ENCODE assay signal across 27 mouse cellular contexts in genomic region chr10:46320328-46321038, GRCm38 (mm10).
A peak's percentile ranks its signal among the peaks of the same experiment; 100 is the strongest.
DNase-seq lines count a peak whose midpoint lies in the region; ATAC-seq and TF ChIP-seq lines count a peak whose summit lies in the region.
"Had no signal": no experiment of that assay in that cellular context is flagged by ENCODE, and none has a peak within 500 bp of the region (broad histone marks: within the 10 kb centered on the region; RNA-seq: fewer than 3 reads in every experiment).

No protein-coding gene starts in this region.

- H3K79me2 ChIP-seq in CH12.LX (replicated peaks; ENCODE audit: control insufficient read depth, extremely low read depth, insufficient read depth, poor library complexity, severe bottlenecking): no peaks in the 10 kb centered on the region

- no peak for TF ChIP-seq POLR2A in CH12.LX (IDR thresholded peaks at IDR 0.05; ENCODE audit: low read depth, low read length)

- H3K9ac ChIP-seq in CH12.LX (ENCODE audit: insufficient read depth, low read depth): no peak overlapping the region
- H3K9ac ChIP-seq in liver, embryonic 13.5 days: no peak overlapping the region
- no peak overlapping the region for H3K9ac ChIP-seq in liver, embryonic 16.5 days (ENCODE audit: low read depth, low read length)
- no peak overlapping the region for H3K9ac ChIP-seq in forebrain, embryonic 11.5 days (ENCODE audit: low read length)
- H3K9ac ChIP-seq: embryonic facial prominence, embryonic 13.5 days; forebrain, embryonic 13.5 days; heart, embryonic 12.5 days; heart, embryonic 15.5 days; hindbrain, embryonic 13.5 days had no signal

- no peak for TF ChIP-seq EP300 in CH12.LX (IDR thresholded peaks at IDR 0.05; ENCODE audit: low read length)

- DNase-seq in adrenal gland, adult 2 months: peak; percentile 1
- DNase-seq in adrenal gland, postnatal 25 days: no peak
- no peak for DNase-seq in CH12.LX (ENCODE audit: extremely low read depth)
- DNase-seq in liver, embryonic 13.5 days: no peak
- no peak for DNase-seq in limb, embryonic 10.5 days (ENCODE audit: low spot score)
- DNase-seq in forebrain, embryonic 11.5 days (ENCODE audit: low spot score): no peak
- DNase-seq: adrenal gland, postnatal 10 days; cerebellum, adult 11 months; cerebellum, adult 2 months; cerebellum, adult 9-11 months; cerebellum, postnatal 25 days; gastrocnemius, postnatal 10 days; gastrocnemius, postnatal 36 days; heart, postnatal 10 days; heart, postnatal 36 days had no signal

- H3K4me3 ChIP-seq in CH12.LX (replicated peaks in 1 of 3; ENCODE audit: low read depth in 2 of 3, low read length in 2 of 3, poor library complexity in 1 of 3): no peak overlapping the region
- no peak overlapping the region for H3K4me3 ChIP-seq in liver, embryonic 13.5 days (replicated peaks)
- no peak overlapping the region for H3K4me3 ChIP-seq in liver, embryonic 16.5 days (ENCODE audit: low read depth, low read length)
- H3K4me3 ChIP-seq in limb, embryonic 10.5 days: no peak overlapping the region
- no peak overlapping the region for H3K4me3 ChIP-seq in forebrain, embryonic 11.5 days (ENCODE audit: low read depth, low read length)
- H3K4me3 ChIP-seq: embryonic facial prominence, embryonic 10.5 days; embryonic facial prominence, embryonic 13.5 days; erythroblast, embryonic 14.5 days; forebrain, embryonic 13.5 days; heart, embryonic 12.5 days; heart, embryonic 15.5 days; hindbrain, embryonic 10.5 days; hindbrain, embryonic 13.5 days had no signal

- no peaks in the 10 kb centered on the region for H3K36me3 ChIP-seq in CH12.LX (replicated peaks in 1 of 2; ENCODE audit: control insufficient read depth in 1 of 2, insufficient read depth in 1 of 2, low read length in 1 of 2)
- H3K36me3 ChIP-seq in liver, embryonic 13.5 days: no peaks in the 10 kb centered on the region
- H3K36me3 ChIP-seq in liver, embryonic 16.5 days (ENCODE audit: control insufficient read depth, insufficient read depth): no peaks in the 10 kb centered on the region
- H3K36me3 ChIP-seq in limb, embryonic 10.5 days: no peaks in the 10 kb centered on the region
- H3K36me3 ChIP-seq in forebrain, embryonic 11.5 days (ENCODE audit: control insufficient read depth, insufficient read depth, low read length): no peaks in the 10 kb centered on the region
- H3K36me3 ChIP-seq: embryonic facial prominence, embryonic 10.5 days; embryonic facial prominence, embryonic 13.5 days; heart, embryonic 12.5 days; heart, embryonic 15.5 days; hindbrain, embryonic 10.5 days; hindbrain, embryonic 13.5 days had no signal

- no peak for TF ChIP-seq CTCF in CH12.LX (conservative IDR thresholded peaks at IDR 0.05 in 1 of 2, IDR thresholded peaks at IDR 0.05 in 1 of 2; ENCODE audit: low read depth in 2 of 2, low read length in 2 of 2)

- TF ChIP-seq RAD21 in CH12.LX (IDR thresholded peaks at IDR 0.05; ENCODE audit: low read depth, low read length): no peak

- dilution Hi-C loops in CH12.LX (cut with MboI; ENCODE audit: extremely low pct_ligation_motif_present, extremely low pct_unique_long_range_greater_than_20kb, low sequenced_read_pairs): no loop called here

- WGBS in liver, embryonic 13.5 days (ENCODE audit: insufficient replicate concordance): 66% methylated on average over 5 of the region's 5 CpGs
- 71% methylated on average over 5 of the region's 5 CpGs for WGBS in liver, embryonic 16.5 days (ENCODE audit: insufficient replicate concordance)
- 85% methylated on average over 5 of the region's 5 CpGs for WGBS in limb, embryonic 10.5 days
- 87% methylated on average over 5 of the region's 5 CpGs for WGBS in forebrain, embryonic 11.5 days

- H3K9me3 ChIP-seq in CH12.LX (replicated peaks; ENCODE audit: low read length): peaks cover 6% of the 10 kb centered on the region
- no peaks in the 10 kb centered on the region for H3K9me3 ChIP-seq in liver, embryonic 13.5 days (replicated peaks)
- no peaks in the 10 kb centered on the region for H3K9me3 ChIP-seq in liver, embryonic 16.5 days (replicated peaks; ENCODE audit: control insufficient read depth, low read length)
- H3K9me3 ChIP-seq in limb, embryonic 10.5 days (replicated peaks): no peaks in the 10 kb centered on the region
- no peaks in the 10 kb centered on the region for H3K9me3 ChIP-seq in forebrain, embryonic 11.5 days (ENCODE audit: control insufficient read depth, low read length)
- H3K9me3 ChIP-seq: embryonic facial prominence, embryonic 10.5 days; embryonic facial prominence, embryonic 13.5 days; forebrain, embryonic 13.5 days; heart, embryonic 12.5 days; heart, embryonic 15.5 days; hindbrain, embryonic 10.5 days; hindbrain, embryonic 13.5 days had no signal

- no peaks in the 10 kb centered on the region for H3K27me3 ChIP-seq in CH12.LX (replicated peaks)
- H3K27me3 ChIP-seq in liver, embryonic 13.5 days: no peaks in the 10 kb centered on the region
- H3K27me3 ChIP-seq in liver, embryonic 16.5 days (ENCODE audit: control insufficient read depth, insufficient read depth, low read depth, low read length): no peaks in the 10 kb centered on the region
- H3K27me3 ChIP-seq in limb, embryonic 10.5 days (ENCODE audit: low read depth, poor library complexity, severe bottlenecking): no peaks in the 10 kb centered on the region
- no peaks in the 10 kb centered on the region for H3K27me3 ChIP-seq in forebrain, embryonic 11.5 days (ENCODE audit: control insufficient read depth, insufficient read depth, low read length)
- H3K27me3 ChIP-seq: embryonic facial prominence, embryonic 13.5 days; forebrain, embryonic 13.5 days; heart, embryonic 12.5 days; heart, embryonic 15.5 days; hindbrain, embryonic 13.5 days had no signal

- no peak overlapping the region for H3K4me2 ChIP-seq in CH12.LX (ENCODE audit: insufficient read depth, low read depth, poor library complexity, severe bottlenecking)
- H3K4me2 ChIP-seq in liver, embryonic 13.5 days: no peak overlapping the region
- H3K4me2 ChIP-seq in liver, embryonic 16.5 days (ENCODE audit: low read depth, low read length): no peak overlapping the region
- no peak overlapping the region for H3K4me2 ChIP-seq in forebrain, embryonic 11.5 days (ENCODE audit: low read depth, low read length, severe bottlenecking)
- H3K4me2 ChIP-seq: embryonic facial prominence, embryonic 13.5 days; forebrain, embryonic 13.5 days; heart, embryonic 12.5 days; heart, embryonic 15.5 days; hindbrain, embryonic 13.5 days had no signal

- peak; percentile 74 for ATAC-seq in liver, embryonic 13.5 days (ENCODE audit: low read depth)
- ATAC-seq in liver, embryonic 16.5 days (ENCODE audit: low read depth): 0 out of 2 replicates have a peak, but pooled peaks have one; percentile 27
- ATAC-seq in forebrain, embryonic 11.5 days (replicated peaks; ENCODE audit: low FRiP score): no peak
- ATAC-seq: activated CD4-positive, CD25-positive, alpha-beta regulatory T cell, adult 4 months; forebrain, embryonic 13.5 days; forebrain, embryonic 16.5 days; hindbrain, embryonic 16.5 days had no signal

- H3K27ac ChIP-seq in CH12.LX (ENCODE audit: insufficient read depth, low read depth): no peak overlapping the region
- no peak overlapping the region for H3K27ac ChIP-seq in liver, embryonic 13.5 days
- no peak overlapping the region for H3K27ac ChIP-seq in liver, embryonic 16.5 days (ENCODE audit: low read length)
- no peak overlapping the region for H3K27ac ChIP-seq in limb, embryonic 10.5 days
- no peak overlapping the region for H3K27ac ChIP-seq in forebrain, embryonic 11.5 days (ENCODE audit: low read depth, low read length)
- H3K27ac ChIP-seq: embryonic facial prominence, embryonic 10.5 days; embryonic facial prominence, embryonic 13.5 days; forebrain, embryonic 13.5 days; heart, embryonic 15.5 days; hindbrain, embryonic 10.5 days; hindbrain, embryonic 13.5 days had no signal

- H3K4me1 ChIP-seq in CH12.LX (ENCODE audit: control insufficient read depth in 1 of 2, insufficient read depth in 2 of 2): no peaks in the 10 kb centered on the region
- H3K4me1 ChIP-seq in liver, embryonic 13.5 days (replicated peaks): no peaks in the 10 kb centered on the region
- no peaks in the 10 kb centered on the region for H3K4me1 ChIP-seq in liver, embryonic 16.5 days (ENCODE audit: control insufficient read depth, low read depth, low read length)
- no peaks in the 10 kb centered on the region for H3K4me1 ChIP-seq in limb, embryonic 10.5 days
- no peaks in the 10 kb centered on the region for H3K4me1 ChIP-seq in forebrain, embryonic 11.5 days (replicated peaks; ENCODE audit: control insufficient read depth, insufficient read depth, low read length)
- H3K4me1 ChIP-seq: embryonic facial prominence, embryonic 10.5 days; embryonic facial prominence, embryonic 13.5 days; forebrain, embryonic 13.5 days; heart, embryonic 12.5 days; heart, embryonic 15.5 days; hindbrain, embryonic 10.5 days; hindbrain, embryonic 13.5 days had no signal

- in situ Hi-C loops in CH12.LX (cut with MboI; ENCODE audit: low pct_ligation_motif_present, low pct_unique_long_range_greater_than_20kb, low sequenced_read_pairs): no loop called here

TF ChIP-seq in CH12.LX, 34 proteins besides CTCF, POLR2A, EP300 and RAD21:
- TF ChIP-seq ZNF384 (IDR thresholded peaks at IDR 0.05; ENCODE audit: low read depth, low read length): peak; percentile 46; the same call in 1 of the 2 replicates
- no peak for TF ChIP-seq E2F4 (IDR thresholded peaks at IDR 0.05; ENCODE audit: insufficient replicate concordance, low read depth, low read length)
- TF ChIP-seq ZC3H11A (IDR thresholded peaks at IDR 0.05; ENCODE audit: low read depth, low read length): no peak
- no peak for TF ChIP-seq NRF1 (IDR thresholded peaks at IDR 0.05; ENCODE audit: low read depth, low read length)
- TF ChIP-seq UBTF (IDR thresholded peaks at IDR 0.05; ENCODE audit: low read depth, low read length): no peak
- TF ChIP-seq TCF12 (IDR thresholded peaks at IDR 0.05; ENCODE audit: low read depth, low read length): no peak
- TF ChIP-seq SIN3A (IDR thresholded peaks at IDR 0.05; ENCODE audit: low read length): no peak
- no peak for TF ChIP-seq CHD2 (IDR thresholded peaks at IDR 0.05; ENCODE audit: low read length)
